Mouse (Mus musculus) lung, embryonic 16.5 days (tissue): Measurements from ENCODE around the gene Fbxl17. TPM values are rescaled to one million over a fixed set of nuclear protein-coding genes. Genes with fewer than 3 reads are reported as not detected.

Source experiments
- ATAC-seq: fragments of 200-750 bp; cut with Nextera tagmentation; 2 replicates; pipeline ENCODE4 v1.8.0; 2017; ENCODE audit warnings: low read depth, mild to moderate bottlenecking, moderate library complexity
- H3K27ac ChIP-seq: fragments of 300-500 bp; sonication (generic); 2 replicates; pipeline ENCODE4 v1.5.1; 2014; ENCODE audit warnings: mild to moderate bottlenecking, control low read depth, low read length
- H3K27me3 ChIP-seq: fragments of 300-500 bp; sonication (generic); 2 replicates; pipeline ENCODE4 v1.6.1; 2014; ENCODE audit warnings: low read depth, low read length, mixed read lengths; ENCODE audit not compliant: control insufficient read depth, insufficient read depth
- H3K36me3 ChIP-seq: fragments of 300-500 bp; sonication (generic); 2 replicates; pipeline ENCODE4 v1.6.1; 2014; ENCODE audit warnings: low read length; ENCODE audit not compliant: control insufficient read depth, insufficient read depth
- H3K4me1 ChIP-seq: fragments of 300-500 bp; sonication (generic); replicated peaks from 2 replicates; pipeline ENCODE4 v1.6.1; 2014; ENCODE audit warnings: low read length, mixed read lengths; ENCODE audit not compliant: control insufficient read depth, insufficient read depth
- H3K4me2 ChIP-seq: fragments of 300-500 bp; sonication (generic); 2 replicates; pipeline ENCODE4 v1.6.1; 2014; ENCODE audit warnings: low read depth, low read length, control low read depth
- H3K4me3 ChIP-seq: fragments of 300-500 bp; sonication (generic); 2 replicates; pipeline ENCODE4 v1.5.1; 2014; ENCODE audit warnings: mild to moderate bottlenecking, low read length, control low read depth
- H3K9ac ChIP-seq: fragments of 300-500 bp; sonication (generic); 2 replicates; pipeline ENCODE4 v1.6.1; 2014; ENCODE audit warnings: low read length, control low read depth
- H3K9me3 ChIP-seq: fragments of 300-500 bp; sonication (generic); 2 replicates; pipeline ENCODE4 v1.6.1; 2016; ENCODE audit warnings: low read length; ENCODE audit not compliant: control insufficient read depth
- WGBS: fragments of 180-500 bp; shearing (Covaris S2); extraction: QIAGEN DNeasy Blood & Tissue Kit; methylation state at CpG from one replicate; pipeline ENCODE4 v1.1.7; 2014; 5-methylcytosine and 5-hydroxymethylcytosine counted together
- polyA plus RNA-seq: library from polyadenylated mRNA; unstranded; fragments of >200 nt; fragmentation: Nextera tagmentation; extraction: Ambion mirVana; gene quantifications from 2 replicates; pipeline ENCODE4 v1.2.1, GENCODE M21; 2015

Gene Fbxl17
- polyA plus RNA-seq, 1 experiment from 2014 or later, result 3.8 TPM

DNA sequence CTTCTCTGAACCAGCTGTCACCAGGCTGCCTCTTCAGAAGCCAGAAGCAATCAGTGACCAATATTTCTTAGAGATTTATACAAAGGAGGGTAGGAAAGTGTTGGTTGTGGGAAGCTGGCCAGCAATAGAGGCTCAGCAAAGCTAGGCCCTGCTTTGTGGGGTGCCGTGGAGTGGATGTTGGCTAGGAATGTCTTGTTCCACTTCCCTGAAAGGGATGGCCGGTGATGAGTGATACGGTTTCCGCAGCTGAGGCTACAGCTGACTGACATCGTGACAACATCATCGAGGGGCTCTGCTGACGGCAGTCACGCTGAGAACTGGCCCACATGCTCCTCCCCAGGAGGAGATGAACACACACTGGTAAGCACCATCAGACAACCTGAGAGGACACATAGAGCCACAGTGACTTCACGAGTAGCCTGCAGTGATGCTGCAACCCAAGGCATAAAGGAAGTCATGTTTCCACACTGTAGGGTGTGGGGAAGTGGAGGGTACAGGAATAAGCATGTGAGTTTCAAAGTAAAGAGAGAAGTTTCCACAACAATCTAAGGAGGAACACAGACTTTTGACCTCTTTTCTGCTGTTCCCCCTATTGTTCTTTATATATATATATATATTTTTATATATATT, 456.7 kb downstream of the Fbxl17 start:
- 69% methylated on average over 9 of the region's 9 CpGs for WGBS
- Histone ChIP-seq H3K36me3 (no peaks in the 10 kb centered on the region), H3K4me1 (no peaks in the 10 kb centered on the region), H3K27me3 (no peaks in the 10 kb centered on the region), H3K9ac (no peak overlapping the region), H3K4me3 (no peak overlapping the region), H3K27ac (no peak overlapping the region), H3K4me2 (no peak overlapping the region), H3K9me3 (peaks cover 5% of the 10 kb centered on the region; the same call in 1 of the 2 replicates)
- ATAC-seq, result no peak

DNA sequence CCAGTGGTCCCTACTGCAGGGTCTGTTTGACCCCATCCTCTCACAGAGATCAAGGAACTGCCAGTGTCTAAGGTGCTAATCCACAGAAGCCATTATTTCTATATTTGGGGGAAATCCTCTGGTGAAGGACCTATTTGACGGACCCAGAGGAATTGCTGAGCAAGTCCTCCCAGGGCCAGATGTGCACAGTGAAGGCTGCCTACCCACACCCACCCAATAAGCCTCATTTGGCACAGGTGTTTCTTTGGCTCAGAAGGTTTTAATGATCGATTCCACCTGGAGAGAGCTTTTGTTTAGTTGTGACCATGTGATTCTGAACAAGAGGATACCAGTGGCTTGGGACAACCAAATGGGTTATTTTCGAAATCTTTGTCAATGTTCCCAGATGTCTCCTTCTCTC, 462.3 kb downstream of the Fbxl17 start:
- ATAC-seq, result no peak
- no peak overlapping the region for H3K27ac ChIP-seq
- no peak overlapping the region for H3K4me3 ChIP-seq
- no peaks in the 10 kb centered on the region for H3K4me1 ChIP-seq
- H3K9ac ChIP-seq, result no peak overlapping the region
- no peaks in the 10 kb centered on the region for H3K27me3 ChIP-seq
- H3K4me2 ChIP-seq, result no peak overlapping the region
- H3K9me3 ChIP-seq, result peaks cover 5% of the 10 kb centered on the region; the same call in 1 of the 2 replicates
- 84% methylated on average over 3 of the region's 3 CpGs for WGBS
- no peaks in the 10 kb centered on the region for H3K36me3 ChIP-seq

DNA sequence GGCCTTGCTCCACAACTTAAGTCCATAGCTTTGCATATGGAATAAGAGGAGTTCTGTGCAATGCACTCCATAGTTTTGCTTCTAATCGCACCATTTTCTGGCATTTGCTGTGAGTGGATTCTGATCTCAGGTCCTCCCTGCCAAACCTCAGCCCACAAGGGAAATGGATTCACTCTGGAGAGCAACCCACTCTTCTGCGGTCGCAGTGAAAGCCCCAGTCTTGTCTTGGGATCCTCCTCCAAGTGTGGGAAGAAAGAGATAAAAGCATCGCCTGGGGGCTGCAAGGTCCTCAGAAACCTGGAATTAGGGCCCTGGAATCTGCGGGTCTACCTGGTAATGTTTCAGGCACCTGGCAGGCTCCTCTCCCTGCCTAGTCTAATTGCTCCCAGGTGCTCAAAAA, 466.7 kb downstream of the Fbxl17 start:
- Histone ChIP-seq H3K36me3 (no peaks in the 10 kb centered on the region), H3K4me3 (no peak overlapping the region), H3K9me3 (no peaks in the 10 kb centered on the region), H3K4me2 (no peak overlapping the region), H3K4me1 (peaks cover 2% of the 10 kb centered on the region; the same call in 1 of the 2 replicates), H3K27me3 (no peaks in the 10 kb centered on the region), H3K27ac (no peak overlapping the region), H3K9ac (no peak overlapping the region)
- WGBS, result 88% methylated on average over 5 of the region's 5 CpGs
- no peak for ATAC-seq

DNA sequence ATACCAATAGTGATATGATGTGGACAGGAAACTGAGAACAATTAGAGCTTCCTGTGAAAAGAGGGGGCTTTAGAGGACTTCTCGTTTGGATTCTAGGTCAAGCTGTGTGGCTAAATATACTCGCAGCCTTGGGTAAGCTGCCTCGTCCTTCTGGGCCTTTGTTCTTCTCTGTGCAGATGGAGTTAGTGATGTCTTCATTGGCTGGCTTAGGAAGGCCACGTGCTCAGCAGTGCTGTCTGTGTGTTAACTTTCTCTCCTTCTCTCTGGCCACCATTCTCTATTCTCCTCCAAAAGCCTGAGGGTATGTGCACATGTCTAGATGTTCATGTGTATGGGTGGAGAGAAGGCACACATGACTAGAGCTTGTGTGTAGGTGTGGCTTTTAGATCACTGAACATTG, 470.7 kb downstream of the Fbxl17 start:
- peaks cover 2% of the 10 kb centered on the region; the same call in 1 of the 2 replicates for H3K4me1 ChIP-seq
- no peaks in the 10 kb centered on the region for H3K27me3 ChIP-seq
- H3K9ac ChIP-seq, result no peak overlapping the region
- WGBS, result 56% methylated on average over 4 of the region's 4 CpGs
- H3K4me2 ChIP-seq, result no peak overlapping the region
- no peak overlapping the region for H3K27ac ChIP-seq
- H3K9me3 ChIP-seq, result no peaks in the 10 kb centered on the region
- no peak overlapping the region for H3K4me3 ChIP-seq
- no peak for ATAC-seq
- H3K36me3 ChIP-seq, result no peaks in the 10 kb centered on the region

DNA sequence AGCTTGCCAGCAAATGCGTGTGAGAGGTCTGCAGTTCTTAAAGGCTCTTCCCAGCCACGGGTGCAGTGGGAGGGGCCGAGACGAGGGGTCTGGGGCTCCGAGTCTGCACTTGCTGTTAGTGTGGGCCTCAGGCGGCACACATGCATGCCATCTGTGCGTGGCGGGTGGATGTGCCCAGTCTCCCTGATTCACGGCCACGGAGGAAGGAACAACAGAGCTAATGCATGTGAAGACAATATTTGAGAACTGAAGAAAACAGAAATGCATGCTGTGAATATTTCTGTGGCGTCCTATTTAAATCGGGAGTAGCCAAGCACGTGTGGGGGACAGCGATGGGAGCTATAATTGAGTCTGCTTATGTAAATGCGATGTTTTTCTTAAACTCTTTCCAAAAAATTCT, 474.6 kb downstream of the Fbxl17 start:
- no peak overlapping the region for H3K27ac ChIP-seq
- H3K9me3 ChIP-seq, result no peaks in the 10 kb centered on the region
- no peak overlapping the region for H3K4me3 ChIP-seq
- peaks cover 2% of the 10 kb centered on the region; the same call in 1 of the 2 replicates for H3K4me1 ChIP-seq
- no peaks in the 10 kb centered on the region for H3K36me3 ChIP-seq
- 38% methylated on average over 15 of the region's 15 CpGs for WGBS
- H3K4me2 ChIP-seq, result no peak overlapping the region
- no peaks in the 10 kb centered on the region for H3K27me3 ChIP-seq
- no peak for ATAC-seq
- no peak overlapping the region for H3K9ac ChIP-seq

DNA sequence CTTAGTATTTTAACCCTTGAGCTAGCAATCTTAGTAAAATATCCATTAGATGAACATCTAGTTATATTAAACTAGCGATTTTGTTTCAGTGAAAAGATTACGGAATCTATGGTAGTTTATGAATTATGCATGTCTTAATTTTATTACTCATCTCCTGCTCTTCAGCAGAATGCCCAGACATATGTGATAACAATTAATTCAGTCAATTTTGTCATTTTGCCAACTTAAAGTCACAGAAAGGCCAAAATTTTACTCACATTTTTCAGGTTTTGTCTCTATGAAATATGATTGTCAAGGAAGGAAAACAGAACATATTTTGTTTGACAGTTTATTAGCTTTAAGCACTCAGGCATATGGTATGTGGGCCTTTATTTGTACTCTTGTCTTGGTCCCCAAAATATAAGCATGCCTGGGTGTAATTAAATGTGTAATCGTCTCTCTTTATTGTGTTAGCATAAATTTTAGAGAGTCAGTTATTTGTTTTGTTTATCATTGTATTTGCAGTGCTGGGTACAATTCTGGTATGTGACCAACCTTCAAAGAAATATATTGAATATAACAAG, 482.1 kb downstream of the Fbxl17 start:
- Histone ChIP-seq H3K4me2 (no peak overlapping the region), H3K9me3 (no peaks in the 10 kb centered on the region), H3K27me3 (no peaks in the 10 kb centered on the region), H3K27ac (no peak overlapping the region), H3K36me3 (no peaks in the 10 kb centered on the region), H3K4me3 (no peak overlapping the region), H3K9ac (no peak overlapping the region), H3K4me1 (no peaks in the 10 kb centered on the region)
- WGBS, result 85% methylated on average over 3 of the region's 3 CpGs
- ATAC-seq, result no peak

DNA sequence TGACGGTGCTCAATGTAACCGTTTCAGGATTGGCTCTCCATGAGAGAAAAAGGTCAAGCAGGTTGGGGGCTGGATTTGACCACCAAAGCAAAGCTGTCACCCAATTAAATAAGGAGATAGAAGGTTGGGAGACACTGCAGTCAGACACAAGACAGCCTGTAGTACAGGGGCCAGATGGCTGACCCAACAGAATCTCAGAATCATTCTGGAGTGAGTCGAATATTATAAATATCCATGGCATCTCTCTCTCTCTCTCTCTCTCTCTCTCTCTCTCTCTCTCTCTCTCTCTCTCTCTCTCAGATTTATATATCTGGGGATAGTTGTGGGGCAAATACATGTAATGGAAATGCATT, 487.3 kb downstream of the Fbxl17 start:
- Histone ChIP-seq H3K36me3 (no peaks in the 10 kb centered on the region), H3K4me2 (no peak overlapping the region), H3K4me3 (no peak overlapping the region), H3K27me3 (no peaks in the 10 kb centered on the region), H3K9me3 (no peaks in the 10 kb centered on the region), H3K4me1 (no peaks in the 10 kb centered on the region; the same call in none of the 2 replicates), H3K27ac (no peak overlapping the region), H3K9ac (no peak overlapping the region)
- peak; percentile 82 for ATAC-seq
- 14% methylated on average over 3 of the region's 3 CpGs for WGBS

DNA sequence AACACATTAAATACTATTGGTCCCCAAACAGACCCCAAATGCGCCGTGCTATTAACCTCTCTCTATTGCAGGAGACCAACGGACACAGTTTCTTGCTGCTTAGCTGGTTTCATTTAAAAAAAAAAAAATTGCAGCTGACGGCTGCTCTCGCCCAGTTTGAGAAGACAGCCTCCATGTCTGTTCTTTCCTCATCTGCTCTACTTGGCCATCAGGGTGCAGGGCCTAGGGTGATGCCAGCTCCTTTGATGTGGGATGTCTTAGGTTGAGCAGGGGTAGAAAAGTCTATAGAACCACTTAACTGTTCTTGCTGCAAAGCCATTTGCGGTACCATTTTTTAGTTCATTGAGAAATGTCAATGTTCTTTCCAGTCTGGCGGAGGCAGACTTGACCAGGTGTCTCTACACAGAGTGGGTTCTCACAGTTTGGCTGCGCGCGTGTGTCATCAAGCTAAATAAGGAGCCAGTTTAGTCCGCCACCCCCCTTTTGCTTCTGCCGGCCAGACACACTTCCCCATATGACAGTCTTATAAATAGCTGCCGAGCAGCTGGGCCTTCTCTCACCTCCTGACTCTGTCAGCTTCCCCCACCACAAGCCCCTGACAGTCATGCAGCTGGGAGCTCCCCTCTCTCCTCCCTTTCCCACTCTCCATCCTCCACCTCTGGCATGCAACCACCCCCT, 487.8 kb downstream of the Fbxl17 start:
- no peaks in the 10 kb centered on the region for H3K36me3 ChIP-seq
- no peaks in the 10 kb centered on the region for H3K9me3 ChIP-seq
- H3K9ac ChIP-seq, result no peak overlapping the region
- peak; percentile 98 for ATAC-seq
- 0 out of 2 replicates have a peak overlapping the region, but pooled peaks have one; percentile 4 for H3K4me2 ChIP-seq
- H3K4me3 ChIP-seq, result no peak overlapping the region
- no peaks in the 10 kb centered on the region; the same call in none of the 2 replicates for H3K4me1 ChIP-seq
- WGBS, result 62% methylated on average over 13 of the region's 13 CpGs
- H3K27ac ChIP-seq, result peak overlapping the region; percentile 15; the same call in 1 of the 2 replicates
- no peaks in the 10 kb centered on the region for H3K27me3 ChIP-seq

DNA sequence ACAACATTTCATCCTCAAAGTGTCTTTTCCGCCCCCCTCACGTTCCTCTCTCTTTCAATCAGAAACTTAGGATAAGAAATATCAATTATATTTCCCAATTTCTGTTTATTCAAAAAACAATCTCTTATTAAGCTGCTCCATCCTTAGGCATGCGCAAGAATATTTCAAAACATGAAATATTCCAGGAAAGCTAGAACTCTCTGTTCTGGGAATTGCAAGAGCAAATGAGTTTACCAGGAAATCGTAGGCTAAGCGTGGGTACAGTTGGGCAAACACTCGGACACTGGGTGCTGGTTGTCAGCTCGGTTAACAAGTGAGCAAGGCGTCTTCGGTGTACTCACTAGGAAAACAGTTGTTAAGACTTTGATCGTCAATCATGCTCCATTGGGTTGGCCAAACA, 489.0 kb downstream of the Fbxl17 start:
- Histone ChIP-seq H3K4me3 (no peak overlapping the region), H3K4me2 (no peak overlapping the region), H3K9ac (no peak overlapping the region), H3K36me3 (no peaks in the 10 kb centered on the region), H3K27me3 (no peaks in the 10 kb centered on the region), H3K27ac (no peak overlapping the region), H3K4me1 (no peaks in the 10 kb centered on the region; the same call in none of the 2 replicates), H3K9me3 (no peaks in the 10 kb centered on the region)
- ATAC-seq, result no peak
- 85% methylated on average over 10 of the region's 10 CpGs for WGBS
